Mouse (Mus musculus) adrenal gland, adult (tissue): ENCODE results near the gene Itpr3.

ENCODE experiments used
- DNase-seq, 2 experiments: peaks; one replicate each; pipeline ENCODE4 v3.0.0; 2022 to 2023; ENCODE audit warnings: low spot score in 1 of 2; ENCODE audit not compliant: inconsistent age in 2 of 2

The Itpr3 gene

DNA sequence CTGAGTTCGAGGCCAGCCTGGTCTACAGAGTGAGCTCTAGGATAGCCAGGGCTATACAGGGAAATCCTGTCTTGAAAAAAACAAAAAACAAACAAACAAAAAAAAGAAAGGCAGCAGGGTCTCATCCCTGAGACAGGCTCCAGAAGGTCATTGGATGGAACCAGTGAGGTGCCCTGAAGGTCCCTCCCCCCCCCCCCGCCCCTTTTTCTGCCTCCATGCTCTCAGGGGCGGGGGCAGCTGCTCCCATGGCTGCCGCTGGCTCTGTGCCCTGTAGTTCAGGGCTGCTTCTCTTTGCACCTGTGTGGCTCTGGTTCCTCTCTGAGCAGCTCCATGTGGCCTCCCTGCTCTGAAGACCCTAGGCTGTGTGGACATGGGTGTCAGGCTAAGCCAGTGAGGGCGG lies 12.0 kb downstream of the Itpr3 start:
- DNase-seq, result no peak

DNA sequence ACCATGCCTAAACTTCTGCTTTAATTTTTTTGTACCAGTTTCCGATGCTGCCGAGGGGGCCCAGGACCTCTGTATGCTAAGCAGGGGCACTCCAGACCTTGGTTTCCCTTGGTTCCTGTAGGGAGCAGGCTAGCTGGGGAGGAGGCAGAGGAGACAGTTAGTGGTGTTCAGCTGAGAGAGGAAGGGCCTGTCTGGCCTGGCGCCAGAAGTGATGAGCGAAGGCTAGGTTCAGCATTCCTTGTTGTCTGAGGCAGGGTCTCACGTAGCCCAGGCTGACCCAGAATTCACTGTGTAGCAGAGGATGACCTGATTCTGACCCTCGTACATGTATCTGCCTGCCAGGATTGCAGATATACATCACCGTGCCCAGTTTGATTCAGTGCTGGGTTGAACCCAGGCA lies 13.8 kb downstream of the Itpr3 start:
- DNase-seq, result no peak

DNA sequence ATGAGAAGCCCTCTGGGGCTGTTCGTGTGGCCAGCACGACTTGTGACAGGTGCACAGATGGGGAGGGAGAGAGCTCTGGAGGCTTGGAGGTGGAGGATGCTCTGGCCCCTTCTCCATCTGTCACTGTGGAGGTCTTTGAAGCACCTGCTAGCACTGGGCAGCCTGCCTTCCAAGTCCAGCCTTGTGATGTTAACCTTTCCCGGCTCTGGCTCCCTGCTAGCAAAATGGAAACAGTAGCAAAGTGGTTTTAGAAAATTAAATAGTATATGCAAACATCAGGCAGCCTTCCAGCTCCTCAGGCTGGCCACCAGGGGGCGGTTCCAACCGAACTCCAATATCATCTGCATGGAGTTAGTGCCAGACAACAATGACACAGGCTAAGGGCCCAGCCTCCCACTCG lies 14.5 kb downstream of the Itpr3 start:
- DNase-seq, result peak; percentile 40 to 73

DNA sequence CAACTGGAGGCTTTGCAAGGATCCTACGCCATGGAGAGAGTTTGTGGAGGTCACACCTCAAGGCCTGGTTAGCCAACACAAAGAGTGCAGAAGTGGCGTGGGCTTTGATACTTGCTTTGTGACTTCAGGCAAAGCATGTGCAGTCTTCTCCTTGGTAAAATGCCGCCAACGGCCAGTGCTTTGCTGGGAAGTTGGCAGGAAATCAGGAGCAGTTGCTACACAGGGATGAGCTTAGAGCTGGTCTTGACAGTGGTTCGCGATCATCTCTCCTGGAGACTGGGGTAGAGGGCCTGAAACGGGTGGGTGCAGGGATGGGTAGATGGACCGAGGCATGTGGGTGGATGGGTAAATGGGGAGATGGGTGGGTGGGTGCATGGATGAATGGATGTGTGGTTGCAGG lies 15.3 kb downstream of the Itpr3 start:
- DNase-seq, result no peak

DNA sequence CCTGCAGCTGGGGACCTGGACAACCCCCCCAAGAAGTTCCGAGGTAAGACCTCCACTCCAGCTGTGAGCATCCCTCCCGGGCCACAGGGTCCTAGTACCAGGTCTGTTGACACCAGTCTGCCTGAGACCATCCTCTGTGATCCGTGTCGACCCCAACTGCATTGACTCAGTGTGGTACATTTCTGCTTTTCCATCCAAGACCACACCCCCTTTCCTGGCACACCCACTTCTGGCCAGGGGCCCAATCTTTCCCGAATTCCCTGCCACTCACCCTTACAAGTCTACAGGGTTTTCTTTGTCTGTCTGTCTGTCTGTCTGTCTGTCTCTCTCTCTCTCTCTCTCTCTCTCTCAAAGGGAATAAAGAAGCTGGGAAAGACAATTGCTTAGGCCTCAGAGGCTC lies 16.0 kb downstream of the Itpr3 start:
- no peak for DNase-seq

DNA sequence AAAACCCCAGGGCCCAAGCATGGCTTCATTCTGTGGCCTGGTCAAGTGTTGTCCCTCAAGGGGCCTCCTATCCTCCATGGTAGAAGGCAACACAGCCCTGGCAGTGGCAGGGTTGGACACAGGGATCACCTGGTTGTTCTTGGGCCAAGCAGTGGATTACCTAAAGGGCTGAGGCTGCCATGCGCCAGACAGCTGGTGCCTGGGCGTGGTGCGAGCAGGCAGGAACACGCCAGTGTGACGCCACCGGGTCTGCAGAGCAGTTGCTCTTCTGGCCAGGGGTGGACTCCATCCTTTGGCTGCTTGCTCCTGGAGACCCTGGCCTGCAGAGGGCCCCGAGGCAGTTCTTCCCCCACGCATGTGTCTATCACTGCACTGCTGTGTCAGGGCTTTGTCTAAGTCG lies 16.7 kb downstream of the Itpr3 start:
- DNase-seq, result no peak

DNA sequence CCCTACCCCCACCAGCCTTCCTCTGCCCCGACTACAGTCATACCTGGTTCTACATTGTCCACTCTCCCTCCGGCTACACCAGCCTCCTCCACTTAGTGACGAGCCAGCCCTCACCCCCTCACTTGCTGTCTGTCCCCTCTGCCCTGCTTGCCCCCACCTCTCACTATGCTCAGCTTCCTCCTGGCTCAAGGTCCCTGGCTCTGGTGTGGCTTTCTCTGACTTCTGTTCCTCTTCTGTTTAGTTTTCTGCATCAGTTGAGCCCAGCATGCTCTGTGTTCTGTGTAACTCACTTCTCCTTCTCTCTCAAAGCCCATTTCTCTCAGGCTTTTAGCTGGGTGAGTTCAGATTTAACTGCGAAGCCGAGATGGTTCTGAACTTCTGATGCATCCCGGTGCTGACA lies 17.1 kb downstream of the Itpr3 start:
- DNase-seq, result no peak

DNA sequence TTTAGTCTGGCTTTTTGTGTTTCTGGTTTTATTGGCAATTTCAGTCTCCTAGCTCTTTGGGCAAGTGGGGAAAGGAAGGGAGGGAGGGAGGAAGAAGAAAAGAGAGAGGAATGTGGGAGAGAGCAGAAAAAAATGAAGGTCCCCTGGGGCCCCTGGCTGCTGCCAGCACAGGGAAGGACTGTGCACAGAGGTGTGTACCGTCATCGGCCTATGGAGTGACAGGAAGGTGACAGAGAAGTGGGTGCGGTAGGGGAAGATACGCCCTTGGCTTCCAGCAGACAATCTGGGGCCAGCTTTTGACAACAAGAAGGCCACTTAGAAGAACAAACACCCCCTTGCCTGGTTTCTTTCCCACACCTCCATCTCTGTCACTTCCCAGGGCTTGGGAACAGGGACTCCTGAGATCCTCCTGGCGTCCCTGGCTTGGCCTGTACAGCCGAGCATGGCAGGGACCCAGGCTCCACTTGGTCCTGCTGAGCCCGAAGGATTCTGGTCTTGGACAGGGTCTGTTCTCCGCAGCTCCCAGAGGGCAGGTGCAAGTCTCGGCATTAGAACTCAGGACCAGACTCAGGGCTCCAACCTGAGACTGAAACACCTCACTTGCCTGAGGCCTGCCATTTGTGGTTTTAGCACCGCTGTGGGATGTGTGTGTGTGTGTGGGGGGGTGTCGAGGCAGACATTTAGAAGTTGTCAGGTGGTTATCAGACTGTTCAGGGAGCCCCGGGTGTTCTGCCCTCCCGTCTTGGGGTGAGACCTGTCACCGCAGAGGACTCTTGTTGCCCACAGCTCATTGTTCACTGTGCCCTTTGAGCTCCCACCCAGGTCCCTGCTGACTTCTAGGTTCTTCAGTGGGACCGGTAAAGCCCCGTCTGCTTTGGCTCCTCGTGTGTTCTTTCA lies 18.0 kb downstream of the Itpr3 start:
- no peak for DNase-seq

DNA sequence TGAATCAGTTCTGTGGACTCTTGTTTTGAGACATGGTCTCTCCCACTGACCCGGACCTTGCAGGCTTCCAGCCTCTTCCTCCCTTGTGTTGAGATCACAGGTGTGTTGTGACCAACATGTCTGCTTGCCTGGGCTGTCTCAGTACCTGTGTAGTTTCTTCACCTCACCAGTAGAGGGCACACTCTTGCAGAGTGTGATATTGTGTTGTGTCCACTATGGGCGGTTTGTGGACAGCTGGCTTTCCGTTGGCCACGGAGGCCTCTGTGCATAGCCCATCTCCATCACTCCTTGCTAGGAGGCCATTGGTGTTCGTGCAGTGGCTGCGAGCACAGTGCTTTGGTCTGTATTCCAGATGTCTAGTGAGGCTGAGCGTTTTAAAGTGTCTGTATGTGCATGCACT lies 20.0 kb downstream of the Itpr3 start:
- no peak for DNase-seq

DNA sequence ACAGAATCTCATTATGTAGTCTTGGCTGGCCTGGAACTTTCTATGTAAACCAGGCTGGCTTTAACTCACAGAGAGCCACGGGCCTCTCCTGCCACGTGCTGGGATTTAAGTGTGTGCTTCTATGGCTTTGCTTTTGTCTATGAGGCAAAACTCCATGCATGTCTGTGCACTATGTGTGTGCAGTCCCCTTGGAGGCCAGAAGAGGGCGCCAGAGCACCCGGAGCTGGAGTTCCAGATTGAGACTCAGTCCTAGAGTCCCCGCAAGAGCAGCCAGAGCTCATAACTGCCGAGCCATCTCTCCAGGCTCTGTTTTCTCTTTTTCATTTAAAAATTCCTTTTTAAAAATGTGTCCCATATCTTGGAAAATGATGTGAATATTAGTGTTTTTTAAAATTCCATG lies 20.8 kb downstream of the Itpr3 start:
- DNase-seq, result no peak

DNA sequence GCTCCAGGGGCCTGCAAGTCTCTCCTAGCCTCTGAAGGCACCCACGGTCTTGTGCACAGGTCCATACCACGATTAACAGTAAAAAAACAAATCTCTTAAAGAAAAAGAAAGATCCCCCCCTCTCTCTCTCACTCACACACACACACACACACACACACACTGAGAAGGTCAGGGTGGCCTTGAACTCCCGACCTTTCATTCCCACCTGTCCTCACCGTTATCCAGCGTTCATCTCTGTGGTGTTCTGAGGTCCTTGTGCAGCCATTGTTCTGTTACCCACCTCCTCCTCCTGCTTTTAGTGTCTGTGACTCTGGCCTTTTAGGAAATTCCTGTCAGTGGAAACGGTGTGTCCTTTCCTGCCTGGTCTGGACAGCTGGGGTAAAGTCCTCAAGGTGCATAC lies 21.4 kb downstream of the Itpr3 start:
- DNase-seq, result no peak

DNA sequence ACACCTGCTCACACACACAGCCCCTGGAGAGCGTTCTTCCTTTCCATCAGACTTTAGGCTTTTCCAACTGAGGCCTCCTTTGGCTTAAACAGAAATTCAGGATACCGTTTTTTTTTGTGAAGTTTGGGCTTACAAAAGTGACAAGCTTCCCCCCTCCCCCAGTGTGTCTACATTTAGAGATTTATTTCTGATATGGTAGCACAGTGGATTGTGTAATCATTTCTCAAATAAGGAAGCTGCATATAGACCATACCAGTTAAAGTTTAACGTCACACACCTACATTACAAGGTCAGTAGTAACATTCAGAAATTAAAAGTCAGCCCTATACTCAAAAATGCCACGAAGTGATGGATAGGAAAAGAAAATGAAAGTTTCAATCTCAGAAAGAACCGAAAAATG lies 24.8 kb downstream of the Itpr3 start:
- DNase-seq, result no peak

DNA sequence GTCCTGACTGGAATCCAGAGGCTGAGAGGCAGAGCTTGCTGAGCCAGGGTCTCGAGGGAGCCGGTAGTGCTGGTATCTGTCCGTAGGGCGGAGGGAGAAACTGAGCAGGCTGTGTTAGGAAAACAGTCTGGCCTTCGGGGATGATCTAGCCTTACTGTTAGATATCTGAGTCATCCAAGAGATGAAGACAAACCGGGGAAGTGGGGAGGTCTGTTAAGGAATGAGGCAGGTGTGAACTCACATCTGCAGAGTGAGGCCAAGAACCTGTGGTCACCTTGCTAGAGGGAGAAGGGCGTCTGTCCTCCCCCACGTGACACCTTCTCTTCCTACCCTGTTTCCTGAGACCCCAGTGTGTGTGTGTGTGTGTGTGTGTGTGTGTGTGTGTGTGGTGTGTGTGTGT lies 25.7 kb downstream of the Itpr3 start:
- DNase-seq, result no peak

DNA sequence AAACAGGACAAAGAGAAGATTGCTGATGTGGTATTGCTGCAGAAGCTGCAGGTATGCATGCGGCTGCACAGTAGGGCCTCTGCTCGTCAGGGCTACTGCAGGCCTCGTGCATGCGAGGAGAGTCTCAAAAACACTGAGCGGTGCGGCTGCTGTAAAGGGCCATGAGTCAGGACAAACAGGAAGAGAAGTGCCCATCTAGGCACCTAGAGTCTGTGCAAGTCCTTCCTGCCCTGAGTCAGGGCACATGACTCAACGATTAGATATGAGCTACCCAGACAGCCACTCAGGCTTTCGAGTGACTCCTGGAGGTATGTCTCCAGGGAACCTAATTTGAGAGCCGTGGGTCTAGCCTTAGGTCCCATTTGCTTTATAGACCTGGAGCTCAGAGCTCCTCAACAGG lies 26.5 kb downstream of the Itpr3 start:
- peak; percentile 63 to 72 for DNase-seq

DNA sequence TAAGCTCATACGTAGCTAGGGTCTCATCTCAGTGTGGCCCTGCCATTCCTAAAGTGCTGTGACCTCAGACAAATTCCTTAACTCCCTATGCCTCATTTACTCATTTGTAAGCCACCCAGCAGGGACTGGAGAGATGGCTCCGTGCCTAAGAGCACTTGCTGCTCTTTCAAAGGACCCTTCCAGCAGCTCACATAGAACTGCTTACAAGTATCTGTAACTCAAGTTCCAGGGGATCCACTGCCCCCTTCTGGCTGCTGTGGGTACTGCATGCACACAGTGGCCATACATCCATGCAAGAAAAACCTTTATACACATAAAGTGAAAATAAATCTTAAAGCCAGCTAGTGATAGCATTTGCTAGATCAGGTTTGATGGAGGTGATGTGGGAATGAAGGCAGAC lies 28.6 kb downstream of the Itpr3 start:
- DNase-seq, result peak; percentile 37 to 70

DNA sequence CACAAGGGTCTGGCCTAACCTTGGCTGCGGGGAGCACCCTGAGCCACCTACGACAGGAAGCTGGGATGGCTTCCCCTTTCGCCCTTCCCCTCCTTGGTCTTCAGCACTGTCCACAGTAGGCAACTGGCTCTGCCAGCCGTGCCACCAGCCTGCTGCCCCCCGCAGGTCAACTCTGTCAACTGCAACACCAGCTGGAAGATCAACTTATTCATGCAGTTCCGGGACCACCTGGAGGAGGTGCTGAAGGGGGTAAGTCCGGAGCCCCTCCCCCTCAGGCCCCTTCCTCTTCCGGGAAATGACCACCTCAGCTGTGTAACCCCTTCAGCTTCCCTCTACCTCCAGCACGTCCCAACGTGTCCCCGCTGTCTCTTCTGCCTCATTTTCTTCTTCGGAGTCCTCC lies 30.3 kb downstream of the Itpr3 start:
- peak in 1 of 2 experiments; percentile 52 for DNase-seq

DNA sequence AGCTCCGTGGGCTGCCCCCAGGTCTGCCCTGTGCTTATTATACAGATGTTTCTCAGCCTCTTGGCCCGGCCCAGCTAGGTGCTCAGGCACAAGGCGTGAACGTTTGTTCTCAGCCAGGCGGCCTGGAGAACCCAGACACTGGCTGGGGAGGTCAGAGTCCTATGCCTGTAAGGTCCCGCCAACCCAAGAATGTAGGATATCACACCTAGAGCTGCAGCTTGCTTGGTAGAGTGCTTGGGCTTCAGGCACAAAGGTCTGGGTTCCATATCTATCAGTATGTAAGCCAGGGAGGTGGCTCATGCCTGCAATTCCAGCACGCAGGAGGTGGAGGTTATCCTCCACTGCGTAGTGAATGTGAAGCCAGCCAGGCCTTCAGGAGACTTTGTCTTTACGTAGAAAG lies 33.0 kb downstream of the Itpr3 start:
- no peak for DNase-seq

DNA sequence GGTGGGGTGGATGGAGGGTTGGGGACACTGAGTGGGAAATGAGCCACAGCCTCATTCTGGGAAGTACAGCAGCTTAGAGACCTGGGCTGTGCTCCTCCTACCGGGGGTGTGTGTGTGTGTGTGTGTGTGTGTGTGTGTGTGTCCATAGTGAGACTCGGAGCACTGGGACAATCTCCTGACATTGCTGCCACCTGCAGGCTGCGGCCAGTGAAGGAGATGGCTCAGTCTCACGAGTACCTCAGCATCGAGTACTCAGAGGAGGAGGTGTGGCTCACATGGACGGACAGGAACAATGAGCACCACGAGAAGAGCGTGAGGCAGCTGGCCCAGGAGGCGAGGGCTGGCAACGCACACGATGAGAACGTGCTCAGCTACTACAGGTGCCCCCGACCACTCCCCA lies 38.6 kb downstream of the Itpr3 start:
- peak in 1 of 2 experiments; percentile 54 for DNase-seq

DNA sequence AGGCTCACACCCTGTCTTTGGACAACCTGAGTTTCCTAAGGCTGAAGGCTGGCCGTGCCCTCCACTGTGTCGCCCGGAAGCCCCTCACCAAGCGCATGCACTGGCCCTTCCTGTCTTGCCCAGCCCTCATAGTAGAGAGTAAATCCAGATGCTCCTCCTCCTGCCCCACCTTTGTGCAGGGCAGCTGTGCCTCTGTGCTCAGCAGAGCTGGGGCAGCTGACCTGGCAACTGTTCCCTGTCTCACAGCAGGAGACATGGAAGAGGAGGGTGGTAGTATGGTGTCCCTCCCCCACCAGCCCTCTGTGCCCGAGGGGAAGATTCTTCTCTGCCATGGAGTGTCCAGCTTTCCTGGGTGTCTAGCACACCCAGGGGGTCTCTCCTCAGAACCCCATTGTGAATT lies 44.6 kb downstream of the Itpr3 start:
- DNase-seq, result no peak

DNA sequence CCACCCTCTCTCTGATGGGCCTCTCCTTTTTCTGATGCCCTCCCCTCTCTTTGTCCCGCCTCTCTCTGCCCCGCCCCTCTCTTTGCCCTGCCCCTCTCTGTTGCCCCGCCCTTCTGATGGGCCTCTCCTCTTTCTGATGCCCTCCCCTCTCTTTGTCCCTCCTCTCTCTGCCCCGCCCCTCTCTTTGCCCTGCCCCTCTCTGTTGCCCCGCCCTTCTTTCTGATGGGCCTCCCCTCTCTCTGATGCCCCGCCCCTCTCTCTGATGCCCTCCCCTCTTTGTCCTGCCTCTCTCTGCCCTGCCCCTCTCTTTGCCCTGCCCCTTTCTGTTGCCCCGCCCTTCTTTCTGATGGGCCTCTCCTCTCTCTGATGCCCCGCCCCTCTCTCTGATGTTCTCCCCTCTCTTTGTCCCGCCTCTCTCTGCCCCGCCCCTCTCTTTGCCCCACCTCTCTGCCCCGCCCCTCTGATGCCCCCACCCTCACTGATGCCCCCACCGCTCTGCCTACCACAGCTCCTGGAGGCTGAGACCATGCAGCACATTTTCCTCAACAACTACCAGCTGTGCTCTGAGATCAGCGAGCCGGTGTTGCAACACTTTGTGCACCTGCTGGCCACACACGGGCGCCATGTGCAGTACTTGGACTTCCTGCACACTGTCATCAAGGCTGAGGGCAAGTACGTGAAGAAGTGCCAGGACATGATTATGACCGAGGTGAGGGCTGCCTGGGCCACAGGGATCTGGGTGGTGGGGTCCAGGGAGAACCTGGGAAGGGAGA lies 48.8 kb downstream of the Itpr3 start:
- DNase-seq, result no peak

DNA sequence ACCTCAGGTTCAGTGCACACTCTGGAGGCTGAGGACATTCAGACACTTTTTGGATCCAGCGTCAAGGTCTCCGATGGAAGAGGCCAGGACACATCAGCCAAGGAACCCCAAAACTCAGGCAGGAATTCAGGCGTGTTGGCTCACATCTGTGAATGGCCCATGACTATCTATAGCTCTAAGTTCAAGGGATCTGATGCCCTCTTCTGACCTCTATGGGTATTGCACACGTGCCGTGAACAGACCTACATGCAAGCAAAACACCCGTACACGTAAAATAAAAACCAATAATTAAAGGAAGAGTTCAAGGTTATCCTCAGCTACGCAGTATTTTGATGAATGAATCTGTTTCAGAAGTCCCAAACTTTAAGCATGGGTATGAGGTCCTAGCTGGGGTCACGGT lies 49.6 kb downstream of the Itpr3 start:
- DNase-seq, result peak in 1 of 2 experiments; percentile 38

DNA sequence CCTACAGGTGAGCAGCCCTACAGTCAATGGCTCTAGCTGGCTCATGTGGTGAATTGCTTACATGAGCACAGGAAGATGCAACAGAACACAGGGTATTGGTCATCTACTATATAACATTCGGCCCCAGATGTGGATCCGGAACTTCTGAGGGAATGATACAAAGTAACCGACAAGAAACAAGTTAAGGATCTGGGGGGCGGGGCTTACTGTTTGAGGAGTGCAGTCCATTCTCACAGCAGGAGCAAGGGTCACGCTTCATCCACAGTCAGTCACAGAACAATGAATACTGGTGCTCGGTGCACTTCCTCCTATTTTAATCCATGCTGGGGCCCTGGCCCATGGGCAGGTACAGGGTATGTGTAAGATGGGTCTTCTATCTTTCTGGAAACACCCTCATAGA lies 50.8 kb downstream of the Itpr3 start:
- DNase-seq, result no peak
